Mouse (Mus musculus) T-helper 1 cell (primary cell): ENCODE data around the gene Mpped2.

Source experiments
- in situ Hi-C: fragments of 300-600 bp; cut with MboI, MseI; formaldehyde crosslinking; loops from one replicate; pipeline ENCODE4 v1.15.1; 2025; ENCODE audit warnings: high pct_unique_total_duplicates

Mpped2 gene

GRCm38 (mm10) chr2:106797855-106798254 lies 104.8 kb downstream of the Mpped2 start:
- in situ Hi-C loops = loop anchor here (5.0 kb wide), 1 partner anchor 1191 kb away; no protein-coding TSS in a partner anchor

- in situ Hi-C loops = loop anchor here (5.0 kb wide), 1 partner anchor 1192 kb away; no protein-coding TSS in a partner anchor
Observed at GRCm38 (mm10) chr2:106798824-106799223, 105.8 kb downstream of the Mpped2 start.

GRCm38 (mm10) chr2:106815898-106816297 lies 122.8 kb downstream of the Mpped2 start:
- in situ Hi-C loops = no loop called here

- in situ Hi-C loops = no loop called here
Observed at GRCm38 (mm10) chr2:106821292-106821691, 128.2 kb downstream of the Mpped2 start.

GRCm38 (mm10) chr2:106821883-106822282 lies 128.8 kb downstream of the Mpped2 start:
- in situ Hi-C loops = no loop called here

- in situ Hi-C loops = no loop called here
Observed at GRCm38 (mm10) chr2:106822540-106822939, 129.5 kb downstream of the Mpped2 start.

GRCm38 (mm10) chr2:106825461-106825860 lies 132.4 kb downstream of the Mpped2 start:
- in situ Hi-C loops = no loop called here

GRCm38 (mm10) chr2:106826023-106826422 lies 133.0 kb downstream of the Mpped2 start:
- in situ Hi-C loops = no loop called here

GRCm38 (mm10) chr2:106826806-106827205 lies 133.7 kb downstream of the Mpped2 start:
- in situ Hi-C loops = no loop called here

- in situ Hi-C loops = no loop called here
Observed at GRCm38 (mm10) chr2:106828573-106829310, 135.7 kb downstream of the Mpped2 start.

- in situ Hi-C loops = no loop called here
Observed at GRCm38 (mm10) chr2:106829420-106829819, 136.4 kb downstream of the Mpped2 start.

GRCm38 (mm10) chr2:106832577-106832976 lies 139.5 kb downstream of the Mpped2 start:
- in situ Hi-C loops = loop anchor here (10.0 kb wide), 1 partner anchor 552 kb away; no protein-coding TSS in a partner anchor

GRCm38 (mm10) chr2:106833212-106833611 lies 140.1 kb downstream of the Mpped2 start:
- in situ Hi-C loops = loop anchor here (10.0 kb wide), 1 partner anchor 552 kb away; no protein-coding TSS in a partner anchor

- in situ Hi-C loops = loop anchor here (10.0 kb wide), 1 partner anchor 549 kb away; no protein-coding TSS in a partner anchor
Observed at GRCm38 (mm10) chr2:106835321-106835720, 142.3 kb downstream of the Mpped2 start.

- in situ Hi-C loops = loop anchor here (10.0 kb wide), 1 partner anchor 548 kb away; no protein-coding TSS in a partner anchor
Observed at GRCm38 (mm10) chr2:106837241-106837640, 144.2 kb downstream of the Mpped2 start.

- in situ Hi-C loops = no loop called here
Observed at GRCm38 (mm10) chr2:106844147-106844546, 151.1 kb downstream of the Mpped2 start.

- in situ Hi-C loops = no loop called here
Observed at GRCm38 (mm10) chr2:106844766-106845678, 152.0 kb downstream of the Mpped2 start.

GRCm38 (mm10) chr2:106846511-106846910 lies 153.4 kb downstream of the Mpped2 start:
- in situ Hi-C loops = no loop called here

- in situ Hi-C loops = no loop called here
Observed at GRCm38 (mm10) chr2:106849389-106849788, 156.3 kb downstream of the Mpped2 start.

GRCm38 (mm10) chr2:106851515-106851914 lies 158.4 kb downstream of the Mpped2 start:
- in situ Hi-C loops = no loop called here

- in situ Hi-C loops = no loop called here
Observed at GRCm38 (mm10) chr2:106854213-106854612, 161.1 kb downstream of the Mpped2 start.

GRCm38 (mm10) chr2:106854758-106855157 lies 161.7 kb downstream of the Mpped2 start:
- in situ Hi-C loops = no loop called here
